Mouse (Mus musculus): ENCODE measurements around the gene Gm11549. TPM values are rescaled to one million over a fixed set of nuclear protein-coding genes. Genes with fewer than 3 reads are reported as not detected.

The Gm11549 gene
- total RNA-seq, 2 experiments from 2014 or later: not detected

GRCm38 (mm10) chr3:36484292-36484691, 37.3 kb downstream of the Gm11549 start:
- intact Hi-C loops (cut with DNase I): no loop called here
- no peak for DNase-seq

DNA sequence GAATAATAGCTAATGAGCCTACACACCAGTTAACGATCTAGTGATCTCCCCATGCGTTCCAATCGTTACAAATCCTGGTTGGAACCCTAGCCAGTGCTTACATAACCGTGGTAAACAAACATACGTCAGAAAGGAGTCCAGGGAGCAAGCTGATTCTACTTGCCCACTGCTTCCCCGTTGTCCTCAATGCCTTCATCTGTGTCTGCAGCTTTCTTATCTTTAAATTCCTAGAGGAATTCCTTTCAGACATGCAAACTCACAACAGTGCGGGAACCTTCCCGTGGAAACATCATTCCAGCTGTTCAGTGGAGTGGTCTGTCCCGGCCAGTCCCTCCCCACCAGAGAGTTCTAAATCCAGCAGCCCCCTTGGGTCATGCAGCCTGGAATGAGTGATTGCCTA, 38.7 kb downstream of the Gm11549 start:
- intact Hi-C loops (cut with DNase I): no loop called here
- DNase-seq: no peak

GRCm38 (mm10) chr3:36481776-36482193, 39.8 kb downstream of the Gm11549 start:
- intact Hi-C loops (cut with DNase I): no loop called here

DNA sequence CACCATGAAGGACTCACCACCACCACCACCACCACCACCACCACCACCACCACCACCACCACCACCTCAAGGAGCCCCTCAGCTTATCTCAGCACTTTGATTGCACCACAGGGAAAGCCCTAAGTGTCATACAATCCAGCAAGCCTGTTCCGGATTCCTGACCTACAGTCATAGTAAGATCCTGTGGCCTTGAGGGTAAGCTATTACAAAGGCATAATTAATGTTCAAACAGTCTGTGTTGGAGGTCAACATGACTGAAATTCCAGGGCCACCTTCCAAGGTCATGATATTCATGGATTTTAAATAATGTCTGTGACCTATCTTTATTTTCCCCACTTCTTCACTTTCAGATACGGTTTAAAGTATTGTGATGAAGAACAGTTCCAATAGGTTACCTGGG, 41.1 kb downstream of the Gm11549 start:
- intact Hi-C loops (cut with DNase I): no loop called here

More at GRCm38 (mm10) chr3:36481776-36482193, 39.8 kb downstream of the Gm11549 start:
- peak; percentile 50 to 58 for DNase-seq

DNA sequence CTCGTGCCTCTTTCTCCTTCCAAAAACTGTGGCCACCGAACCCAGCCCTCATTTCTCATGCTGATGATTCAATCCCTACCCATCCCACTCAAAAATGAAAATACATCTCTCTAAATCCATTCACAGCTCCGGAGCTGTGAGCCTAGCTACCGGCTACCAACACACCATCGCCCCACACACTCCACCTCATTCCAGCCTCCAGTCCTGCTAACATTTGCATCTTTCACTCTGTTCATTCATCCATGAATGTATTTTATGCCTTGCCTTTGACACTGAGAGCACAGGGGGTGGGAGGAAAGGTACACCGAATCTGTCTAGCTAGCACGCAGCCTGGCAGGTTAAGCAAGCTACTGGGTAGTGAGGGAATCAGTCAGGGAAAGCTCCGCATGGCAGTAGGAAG, 42.8 kb downstream of the Gm11549 start:
- no peak for DNase-seq
- intact Hi-C loops (cut with DNase I): loop anchor here (10.0 kb wide), 2 partner anchors 414 to 484 kb away; partner anchors contain the start of gene Acad9

More for the DNA sequence above, 41.1 kb downstream of the Gm11549 start:
- no peak for DNase-seq

DNA sequence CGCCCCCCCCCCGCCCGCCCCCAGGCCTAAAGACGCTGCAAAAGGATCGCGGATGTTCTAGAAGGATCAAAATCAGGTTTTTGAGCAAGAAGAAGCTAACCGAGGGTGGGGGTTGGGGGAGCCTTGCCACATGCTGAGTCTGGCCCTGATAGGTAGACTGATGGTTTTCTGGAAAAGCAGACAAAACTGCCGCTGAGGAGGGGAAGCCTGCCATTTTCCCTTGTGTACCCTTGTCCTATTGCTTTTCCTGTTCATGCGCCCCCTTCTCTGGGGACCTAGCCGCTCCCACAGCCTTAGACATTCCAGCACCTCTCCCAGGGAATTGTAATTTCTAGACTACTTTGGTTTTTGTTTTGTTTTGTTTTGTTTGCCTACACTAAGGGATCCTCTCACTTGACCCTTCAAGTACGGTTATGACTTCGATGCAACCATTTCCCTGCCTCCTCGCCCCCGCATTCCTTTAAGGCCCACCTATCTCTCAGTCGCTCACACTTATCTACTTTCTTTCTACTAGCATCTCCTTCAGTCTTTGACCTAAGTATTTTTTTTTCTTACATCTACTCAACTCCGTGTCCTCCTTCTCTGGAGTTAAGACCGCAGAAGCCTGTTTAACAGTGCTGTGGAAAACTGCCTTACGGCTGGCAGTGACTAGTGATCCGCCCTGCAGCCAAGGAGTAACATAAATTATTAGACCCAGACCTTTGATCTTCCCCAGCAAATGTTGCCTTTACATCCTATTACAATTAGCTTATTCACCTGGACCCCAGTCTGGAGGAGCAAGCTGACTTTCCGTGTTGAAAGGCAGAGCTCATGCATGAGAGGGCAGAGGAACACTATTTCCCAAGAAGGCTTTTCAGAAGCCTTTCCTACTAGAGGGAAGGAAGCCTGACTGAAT, 45.1 kb downstream of the Gm11549 start:
- DNase-seq: peak; percentile 24 to 36
- intact Hi-C loops (cut with DNase I): loop anchor here (2.0 to 10.0 kb wide), 3 partner anchors 18 to 482 kb away; partner anchors contain the start of gene Acad9

GRCm38 (mm10) chr3:36475532-36476087, 46.0 kb downstream of the Gm11549 start, which contains the start of the genes Anxa5 and 1810062G17Rik:
Anxa5 (minus strand) TSS chr3:36475894.
1810062G17Rik (plus strand) TSS chr3:36475937.
- intact Hi-C loops (cut with DNase I): loop anchor here (2.0 to 10.0 kb wide), 3 partner anchors 19 to 481 kb away; partner anchors contain the start of gene Acad9
- peak; percentile 96 to 98 for DNase-seq

DNA sequence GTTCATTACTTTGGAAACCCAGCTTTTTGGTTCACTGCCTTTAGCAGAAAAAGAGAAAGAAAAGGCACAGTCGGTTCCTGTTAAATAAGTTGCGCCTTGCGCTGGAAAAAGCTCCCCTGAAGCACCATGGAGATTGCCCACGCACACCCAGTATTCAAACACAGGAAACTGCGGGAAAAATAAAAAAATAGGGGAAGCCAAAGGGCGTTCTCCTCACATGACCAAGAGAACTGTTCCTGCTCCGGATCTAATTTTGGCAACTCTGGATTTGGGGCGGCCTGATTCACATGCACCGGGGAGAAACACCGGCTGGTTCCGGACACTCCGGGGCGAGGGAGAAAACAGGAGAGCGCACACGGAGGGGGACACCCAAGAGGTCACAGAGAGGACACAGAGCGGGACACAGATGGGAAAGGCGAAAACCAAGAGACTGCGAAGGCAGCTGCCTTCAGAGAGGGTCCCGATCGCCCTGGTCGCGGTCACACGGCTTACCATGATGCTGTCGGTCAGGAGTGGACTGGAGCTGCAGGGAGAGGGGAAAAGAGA, 46.6 kb downstream of the Gm11549 start:
- peak in 1 of 2 experiments; percentile 62 for DNase-seq
- intact Hi-C loops (cut with DNase I): loop anchor here (10.0 kb wide), 2 partner anchors 410 to 480 kb away; partner anchors contain the start of gene Acad9

GRCm38 (mm10) chr3:36474421-36474820, 47.2 kb downstream of the Gm11549 start:
- intact Hi-C loops (cut with DNase I): loop anchor here (10.0 kb wide), 2 partner anchors 410 to 480 kb away; partner anchors contain the start of gene Acad9
- DNase-seq: no peak

- no peak for DNase-seq
- intact Hi-C loops (cut with DNase I): loop anchor here (10.0 kb wide), 2 partner anchors 408 to 478 kb away; partner anchors contain the start of gene Acad9
Measured at GRCm38 (mm10) chr3:36473222-36473621, 48.4 kb downstream of the Gm11549 start.

- DNase-seq: no peak
- intact Hi-C loops (cut with DNase I): loop anchor here (10.0 kb wide), 2 partner anchors 407 to 477 kb away; partner anchors contain the start of gene Acad9
Measured at GRCm38 (mm10) chr3:36471856-36472255, 49.8 kb downstream of the Gm11549 start.

- intact Hi-C loops (cut with DNase I): no loop called here
- no peak for DNase-seq
Measured at GRCm38 (mm10) chr3:36468871-36469270, 52.7 kb downstream of the Gm11549 start.

- no peak for DNase-seq
- intact Hi-C loops (cut with DNase I): loop anchor here (2.0 kb wide), 1 partner anchor 17 kb away; no protein-coding TSS in a partner anchor
Measured at GRCm38 (mm10) chr3:36467632-36468031, 54.0 kb downstream of the Gm11549 start.

DNA sequence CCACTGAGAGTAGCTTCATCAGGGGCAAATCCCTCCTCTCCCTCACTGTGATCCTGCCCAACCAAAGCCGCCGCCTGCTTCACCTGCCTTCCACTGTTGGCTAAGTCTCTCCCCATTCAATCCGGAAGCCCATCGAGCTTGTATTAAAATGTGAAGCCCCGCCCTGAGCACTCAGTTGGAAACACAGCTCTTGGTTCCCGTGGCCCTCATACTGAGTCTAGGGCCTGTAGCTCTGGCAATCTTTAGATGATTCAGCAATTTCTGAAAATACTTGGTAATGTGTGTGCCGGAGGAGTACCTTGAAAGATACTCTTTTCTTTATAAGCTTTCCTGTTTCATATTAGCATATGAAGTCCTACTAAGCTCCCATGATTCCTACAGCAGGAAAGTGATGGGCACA, 56.1 kb downstream of the Gm11549 start:
- DNase-seq: no peak
- intact Hi-C loops (cut with DNase I): no loop called here

Small RNA genes within 50 kb of the gene (microRNA-seq; reads per million reads assigned to microRNA genes)
- 0 to 1.3 reads per million in 2 experiments for gene Mir7009 (ENCODE audit: borderline number of aligned reads in 2 of 2)

Other genes starting within 250 kb of the Gm11549 start
- gene Anxa5, start 45.9 kb downstream of the Gm11549 start, total RNA-seq (2021): 100 to 1,000 TPM; 140 to 143 TPM
- under 1 TPM in 1 of 2 experiments, not detected in 1; 0.30 TPM for gene 1810062G17Rik, start 45.9 kb downstream of the Gm11549 start, total RNA-seq (2021)
- 10 to 100 TPM; 17.0 to 18.4 TPM for gene Exosc9, start 30.8 kb upstream of the Gm11549 start, total RNA-seq (2021)
- 1 to 10 TPM; 1.5 TPM for gene Ccna2, start 50.3 kb upstream of the Gm11549 start, total RNA-seq (2021)
- 1 to 10 TPM; 5.3 to 8.8 TPM for gene Bbs7, start 91.7 kb upstream of the Gm11549 start, total RNA-seq (2021)
- 1 to 10 TPM; 5.1 to 7.1 TPM for gene Trpc3, start 168.4 kb upstream of the Gm11549 start, total RNA-seq (2021)